Mouse (Mus musculus): ENCODE results near the gene Cux1. TPM values are rescaled to one million over a fixed set of nuclear protein-coding genes. Genes with fewer than 3 reads are reported as not detected.

The Cux1 gene
- total and polyA plus RNA-seq, 3 experiments: 46.8 to 101 (median 85.8) TPM

- Histone ChIP-seq H3K27me3 (ENCODE audit: control insufficient read depth, insufficient read depth, low read length) (no peaks in the 10 kb centered on the region), H3K9ac (ENCODE audit: low read depth, low read length) (no peak overlapping the region), H3K27ac (no peak overlapping the region), H3K36me3 (ENCODE audit: control insufficient read depth, insufficient read depth, low read length) (no peaks in the 10 kb centered on the region), H3K4me3 (no peak overlapping the region), H3K79me2 (replicated peaks; ENCODE audit: control insufficient read depth, insufficient read depth, low read length) (no peaks in the 10 kb centered on the region), H3K4me1 (ENCODE audit: control insufficient read depth, insufficient read depth, low read length) (no peaks in the 10 kb centered on the region)
- TF ChIP-seq EP300 (IDR thresholded peaks at IDR 0.05; ENCODE audit: insufficient read depth, low read depth, low read length): no peak
- no peak for TF ChIP-seq POLR2A (IDR thresholded peaks at IDR 0.05; ENCODE audit: insufficient read depth, low read depth, low read length)
- TF ChIP-seq CTCF (IDR thresholded peaks at IDR 0.05): no peak
- intact Hi-C loops (cut with DNase I): no loop called here
- 88% methylated on average over 6 of the region's 6 CpGs for WGBS
- DNase-seq: no peak
Measured at GRCm38 (mm10) chr5:136362473-136363230, 204.6 kb downstream of the Cux1 start.

- Histone ChIP-seq H3K36me3 (ENCODE audit: control insufficient read depth, insufficient read depth, low read length) (no peaks in the 10 kb centered on the region), H3K4me3 (no peak overlapping the region), H3K4me1 (ENCODE audit: control insufficient read depth, insufficient read depth, low read length) (no peaks in the 10 kb centered on the region), H3K79me2 (replicated peaks; ENCODE audit: control insufficient read depth, insufficient read depth, low read length) (no peaks in the 10 kb centered on the region), H3K9ac (ENCODE audit: low read depth, low read length) (no peak overlapping the region), H3K27me3 (ENCODE audit: control insufficient read depth, insufficient read depth, low read length) (no peaks in the 10 kb centered on the region), H3K27ac (no peak overlapping the region)
- TF ChIP-seq EP300 (IDR thresholded peaks at IDR 0.05; ENCODE audit: insufficient read depth, low read depth, low read length) (no peak), CTCF (IDR thresholded peaks at IDR 0.05) (no peak), POLR2A (IDR thresholded peaks at IDR 0.05; ENCODE audit: insufficient read depth, low read depth, low read length) (no peak)
- DNase-seq: no peak
- intact Hi-C loops (cut with DNase I): no loop called here
- 95% methylated on average over 5 of the region's 5 CpGs for WGBS
Measured at GRCm38 (mm10) chr5:136362021-136362420, 205.3 kb downstream of the Cux1 start.

- Histone ChIP-seq H3K4me1 (ENCODE audit: control insufficient read depth, insufficient read depth, low read length) (peaks cover 5% of the 10 kb centered on the region), H3K4me3 (no peak overlapping the region), H3K79me2 (replicated peaks; ENCODE audit: control insufficient read depth, insufficient read depth, low read length) (no peaks in the 10 kb centered on the region), H3K9ac (ENCODE audit: low read depth, low read length) (no peak overlapping the region), H3K27ac (no peak overlapping the region), H3K36me3 (ENCODE audit: control insufficient read depth, insufficient read depth, low read length) (peaks cover 4% of the 10 kb centered on the region), H3K27me3 (ENCODE audit: control insufficient read depth, insufficient read depth, low read length) (no peaks in the 10 kb centered on the region)
- WGBS: 94% methylated on average over 2 of the region's 2 CpGs
- no peak for DNase-seq
- intact Hi-C loops (cut with DNase I): no loop called here
- no peak for TF ChIP-seq POLR2A (IDR thresholded peaks at IDR 0.05; ENCODE audit: insufficient read depth, low read depth, low read length)
- no peak for TF ChIP-seq EP300 (IDR thresholded peaks at IDR 0.05; ENCODE audit: insufficient read depth, low read depth, low read length)
- no peak for TF ChIP-seq CTCF (IDR thresholded peaks at IDR 0.05)
Measured at GRCm38 (mm10) chr5:136357227-136357626, 210.1 kb downstream of the Cux1 start.

DNA sequence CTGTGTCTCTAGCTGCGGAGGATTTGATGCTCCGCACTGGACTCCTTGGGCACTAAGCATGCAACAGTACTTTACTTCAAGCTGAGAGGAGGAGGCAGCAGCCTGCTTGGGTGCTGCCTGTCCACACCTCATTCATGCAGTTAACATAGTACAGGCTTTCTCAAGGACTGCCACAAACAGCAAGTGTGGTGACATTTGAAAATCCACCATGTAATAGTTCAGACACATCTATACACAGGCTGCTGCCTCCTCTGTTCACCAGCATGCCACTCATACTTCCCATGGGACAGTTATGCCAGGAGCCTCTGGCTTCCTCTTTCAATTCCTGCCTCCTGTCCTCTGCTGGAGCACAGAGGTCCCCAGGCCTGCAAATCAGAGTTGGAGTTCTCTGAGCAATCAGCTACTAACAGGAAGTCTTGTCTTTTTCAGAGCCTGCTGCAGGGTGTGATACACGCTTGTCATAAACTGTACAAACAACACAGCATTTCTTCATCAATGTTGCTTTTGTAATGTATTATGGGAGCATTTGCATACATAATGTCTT lies 211.6 kb downstream of the Cux1 start:
- Histone ChIP-seq H3K27me3 (ENCODE audit: control insufficient read depth, insufficient read depth, low read length) (no peaks in the 10 kb centered on the region), H3K79me2 (replicated peaks; ENCODE audit: control insufficient read depth, insufficient read depth, low read length) (no peaks in the 10 kb centered on the region), H3K27ac (no peak overlapping the region), H3K4me3 (no peak overlapping the region), H3K9ac (ENCODE audit: low read depth, low read length) (no peak overlapping the region), H3K36me3 (ENCODE audit: control insufficient read depth, insufficient read depth, low read length) (peaks cover 4% of the 10 kb centered on the region), H3K4me1 (ENCODE audit: control insufficient read depth, insufficient read depth, low read length) (peaks cover 5% of the 10 kb centered on the region)
- TF ChIP-seq CTCF (IDR thresholded peaks at IDR 0.05) (no peak), POLR2A (IDR thresholded peaks at IDR 0.05; ENCODE audit: insufficient read depth, low read depth, low read length) (no peak), EP300 (IDR thresholded peaks at IDR 0.05; ENCODE audit: insufficient read depth, low read depth, low read length) (no peak)
- no peak for DNase-seq
- intact Hi-C loops (cut with DNase I): no loop called here
- 65% methylated on average over 3 of the region's 3 CpGs for WGBS

- Histone ChIP-seq H3K4me3 (no peak overlapping the region), H3K27me3 (ENCODE audit: control insufficient read depth, insufficient read depth, low read length) (no peaks in the 10 kb centered on the region), H3K4me1 (ENCODE audit: control insufficient read depth, insufficient read depth, low read length) (peaks cover 5% of the 10 kb centered on the region), H3K27ac (no peak overlapping the region), H3K9ac (ENCODE audit: low read depth, low read length) (no peak overlapping the region), H3K79me2 (replicated peaks; ENCODE audit: control insufficient read depth, insufficient read depth, low read length) (no peaks in the 10 kb centered on the region), H3K36me3 (ENCODE audit: control insufficient read depth, insufficient read depth, low read length) (peaks cover 4% of the 10 kb centered on the region)
- intact Hi-C loops (cut with DNase I): no loop called here
- peak; percentile 16 to 37 for DNase-seq
- TF ChIP-seq POLR2A (IDR thresholded peaks at IDR 0.05; ENCODE audit: insufficient read depth, low read depth, low read length): no peak
- no peak for TF ChIP-seq CTCF (IDR thresholded peaks at IDR 0.05)
- no peak for TF ChIP-seq EP300 (IDR thresholded peaks at IDR 0.05; ENCODE audit: insufficient read depth, low read depth, low read length)
- WGBS: 33% methylated on average over 6 of the region's 6 CpGs
Measured at GRCm38 (mm10) chr5:136354729-136355128, 212.6 kb downstream of the Cux1 start.

- 78% methylated on average over 8 of the region's 8 CpGs for WGBS
- H3K36me3 ChIP-seq (ENCODE audit: control insufficient read depth, insufficient read depth, low read length): peaks cover 4% of the 10 kb centered on the region
- DNase-seq: no peak
- no peak overlapping the region for H3K9ac ChIP-seq (ENCODE audit: low read depth, low read length)
- no peak overlapping the region for H3K27ac ChIP-seq
- no peaks in the 10 kb centered on the region for H3K79me2 ChIP-seq (replicated peaks; ENCODE audit: control insufficient read depth, insufficient read depth, low read length)
- H3K4me1 ChIP-seq (ENCODE audit: control insufficient read depth, insufficient read depth, low read length): peaks cover 5% of the 10 kb centered on the region
- H3K27me3 ChIP-seq (ENCODE audit: control insufficient read depth, insufficient read depth, low read length): no peaks in the 10 kb centered on the region
- intact Hi-C loops (cut with DNase I): no loop called here
- H3K4me3 ChIP-seq: no peak overlapping the region
- TF ChIP-seq POLR2A (IDR thresholded peaks at IDR 0.05; ENCODE audit: insufficient read depth, low read depth, low read length): no peak
- TF ChIP-seq CTCF (IDR thresholded peaks at IDR 0.05): no peak
- TF ChIP-seq EP300 (IDR thresholded peaks at IDR 0.05; ENCODE audit: insufficient read depth, low read depth, low read length): no peak
Measured at GRCm38 (mm10) chr5:136353114-136353513, 214.2 kb downstream of the Cux1 start.
